Mouse (Mus musculus) liver, embryonic 11.5 days (tissue): ENCODE measurements at regions not wholly inside any gene's neighbourhood (a gene's known extent, or its start where the extent isn't known, plus 50 kb on each side); places are given as distances from the start of the nearest gene placed in this dataset.

Source experiments
- ATAC-seq: fragments of 200-750 bp; cut with Nextera tagmentation; replicated peaks from 2 replicates; pipeline ENCODE4 v1.8.0; 2017; ENCODE audit warnings: moderate number of reproducible peaks, mild to moderate bottlenecking, moderate TSS enrichment, moderate library complexity; ENCODE audit not compliant: low FRiP score
- DNase-seq: peaks from one replicate; pipeline ENCODE4 v3.0.0-alpha.2; 2017; ENCODE audit warnings: low spot score
- H3K27ac ChIP-seq: fragments of 300-500 bp; sonication (generic); 2 replicates; pipeline ENCODE4 v1.5.1; 2014; ENCODE audit warnings: mild to moderate bottlenecking, low read depth, low read length, control low read depth
- H3K27me3 ChIP-seq: fragments of 300-500 bp; sonication (generic); replicated peaks from 2 replicates; pipeline ENCODE4 v1.6.1; 2014; ENCODE audit warnings: low read length, mixed read lengths; ENCODE audit not compliant: control insufficient read depth, insufficient read depth
- H3K36me3 ChIP-seq: fragments of 300-500 bp; sonication (generic); 2 replicates; pipeline ENCODE4 v1.6.1; 2014; ENCODE audit warnings: mild to moderate bottlenecking, low read length, moderate library complexity, mixed read lengths; ENCODE audit not compliant: control insufficient read depth, insufficient read depth
- H3K4me1 ChIP-seq: fragments of 300-500 bp; sonication (generic); replicated peaks from 2 replicates; pipeline ENCODE4 v1.6.1; 2014; ENCODE audit warnings: low read length, mixed read lengths; ENCODE audit not compliant: control insufficient read depth, insufficient read depth
- H3K4me2 ChIP-seq: fragments of 300-500 bp; sonication (generic); 2 replicates; pipeline ENCODE4 v1.6.1; 2014; ENCODE audit warnings: mild to moderate bottlenecking, control low read depth, moderate library complexity
- H3K4me3 ChIP-seq: fragments of 300-500 bp; sonication (generic); 2 replicates; pipeline ENCODE4 v1.5.1; 2014; ENCODE audit warnings: low read depth, low read length, control low read depth
- H3K9ac ChIP-seq: fragments of 300-500 bp; sonication (generic); 2 replicates; pipeline ENCODE4 v1.6.1; 2014; ENCODE audit warnings: low read depth, low read length, control low read depth
- H3K9me3 ChIP-seq: fragments of 300-500 bp; sonication (generic); 2 replicates; pipeline ENCODE4 v1.6.1; 2016; ENCODE audit warnings: low read length, inconsistent platforms, mixed read lengths; ENCODE audit not compliant: control insufficient read depth
- WGBS: fragments of 180-500 bp; shearing (Covaris S2); extraction: QIAGEN DNeasy Blood & Tissue Kit; methylation state at CpG from one replicate; pipeline ENCODE4 v1.1.7; 2014; 5-methylcytosine and 5-hydroxymethylcytosine counted together

DNA sequence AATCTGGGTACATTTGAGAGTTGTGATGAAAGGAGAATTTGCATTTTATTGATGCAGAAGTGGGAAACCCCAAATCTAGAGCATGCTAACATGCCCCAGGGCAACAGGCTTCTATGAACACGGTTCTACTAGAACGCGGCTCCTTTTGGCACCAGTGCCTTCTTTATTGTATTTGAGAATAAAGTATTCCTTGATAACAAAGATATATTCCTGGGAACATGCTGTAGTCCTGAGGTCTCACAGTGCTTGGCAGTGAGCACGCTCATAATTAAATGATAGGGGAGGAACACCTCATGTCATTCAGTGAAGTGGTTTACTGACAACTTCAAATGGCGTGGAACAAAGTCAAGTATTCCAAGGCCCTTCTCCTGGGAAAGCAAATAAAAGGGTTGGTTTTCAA lies 212.1 kb upstream of the Osr1 start:
- 85% methylated on average over 5 of the region's 5 CpGs for WGBS
- no peak for ATAC-seq
- no peak for DNase-seq
- Histone ChIP-seq H3K27me3 (no peaks in the 10 kb centered on the region), H3K9me3 (no peaks in the 10 kb centered on the region), H3K36me3 (no peaks in the 10 kb centered on the region), H3K4me3 (no peak overlapping the region), H3K27ac (no peak overlapping the region), H3K4me1 (no peaks in the 10 kb centered on the region), H3K4me2 (no peak overlapping the region), H3K9ac (no peak overlapping the region)

DNA sequence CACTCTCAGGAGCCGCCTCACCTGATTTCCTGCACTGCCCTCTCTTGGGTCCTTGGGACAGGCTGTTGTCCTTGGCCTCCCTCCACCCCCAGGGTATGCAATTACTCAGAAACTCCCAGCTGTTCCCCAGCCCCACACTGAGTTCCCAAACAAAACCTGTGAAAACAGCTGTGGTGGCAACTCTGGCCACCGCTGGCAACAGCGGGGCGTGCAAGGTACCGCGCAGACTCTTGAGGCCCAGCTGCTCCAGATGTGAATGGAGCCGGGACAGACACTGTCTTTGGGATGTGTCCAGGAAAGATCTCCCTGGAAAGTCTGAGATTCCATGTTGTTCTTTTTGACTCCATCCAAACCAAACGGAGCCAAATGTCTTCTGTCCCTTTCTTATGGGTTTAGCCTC lies 211.0 kb upstream of the Osr1 start:
- Histone ChIP-seq H3K4me3 (no peak overlapping the region), H3K27ac (no peak overlapping the region), H3K36me3 (no peaks in the 10 kb centered on the region), H3K4me1 (no peaks in the 10 kb centered on the region), H3K4me2 (no peak overlapping the region), H3K9ac (no peak overlapping the region), H3K27me3 (no peaks in the 10 kb centered on the region), H3K9me3 (no peaks in the 10 kb centered on the region)
- 39% methylated on average over 8 of the region's 8 CpGs for WGBS
- no peak for DNase-seq
- no peak for ATAC-seq

DNA sequence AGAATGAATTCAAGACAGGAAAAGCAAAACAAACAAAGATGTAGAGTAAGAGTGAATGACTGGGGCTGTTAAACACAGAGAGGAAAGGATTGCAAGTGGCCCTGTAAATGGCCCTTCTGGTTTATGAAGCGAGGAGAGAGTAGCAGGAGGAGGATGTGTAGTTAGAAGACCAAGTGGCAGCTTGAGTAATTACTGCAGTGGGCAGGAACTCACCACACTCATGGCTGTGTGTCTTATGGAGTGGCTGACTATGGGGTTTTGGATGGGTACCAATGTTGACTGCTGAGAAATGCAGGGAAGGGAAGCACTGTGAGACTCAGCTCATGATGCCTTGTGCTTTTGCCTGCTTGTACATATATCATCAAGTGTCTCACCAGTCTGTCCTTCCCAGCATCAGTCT lies 204.0 kb upstream of the Osr1 start:
- H3K4me1 ChIP-seq: no peaks in the 10 kb centered on the region
- DNase-seq: no peak
- 43% methylated on average over 1 of the region's 1 CpGs for WGBS

DNA sequence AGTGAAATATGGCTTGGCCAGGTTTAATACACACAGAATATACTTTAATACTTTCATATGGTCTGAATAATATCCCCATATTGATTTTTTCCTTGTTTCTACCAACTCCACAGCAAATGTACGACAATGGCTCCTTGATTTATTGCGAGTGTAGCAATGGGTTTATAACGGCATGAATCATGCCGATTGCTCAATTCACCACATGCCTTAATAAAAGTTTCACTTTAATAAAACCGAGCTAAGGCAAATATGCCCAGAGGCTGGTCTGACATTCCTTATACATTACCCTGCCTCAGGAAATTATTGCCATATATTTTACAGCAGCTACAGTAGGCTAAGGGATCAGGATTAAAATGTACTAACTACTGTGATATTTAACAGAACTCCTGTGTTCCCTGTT lies 201.2 kb upstream of the Osr1 start:
- no peaks in the 10 kb centered on the region for H3K36me3 ChIP-seq
- 88% methylated on average over 5 of the region's 5 CpGs for WGBS
- no peak overlapping the region for H3K4me2 ChIP-seq
- no peaks in the 10 kb centered on the region for H3K27me3 ChIP-seq
- H3K27ac ChIP-seq: no peak overlapping the region
- H3K9ac ChIP-seq: no peak overlapping the region
- H3K4me1 ChIP-seq: no peaks in the 10 kb centered on the region
- no peaks in the 10 kb centered on the region for H3K9me3 ChIP-seq
- DNase-seq: no peak
- no peak for ATAC-seq
- no peak overlapping the region for H3K4me3 ChIP-seq

More for the DNA sequence above, 204.0 kb upstream of the Osr1 start:
- no peaks in the 10 kb centered on the region for H3K36me3 ChIP-seq
- H3K9me3 ChIP-seq: no peaks in the 10 kb centered on the region
- no peak overlapping the region for H3K9ac ChIP-seq
- no peak for ATAC-seq
- H3K27ac ChIP-seq: no peak overlapping the region
- H3K4me2 ChIP-seq: no peak overlapping the region
- H3K27me3 ChIP-seq: no peaks in the 10 kb centered on the region
- no peak overlapping the region for H3K4me3 ChIP-seq

DNA sequence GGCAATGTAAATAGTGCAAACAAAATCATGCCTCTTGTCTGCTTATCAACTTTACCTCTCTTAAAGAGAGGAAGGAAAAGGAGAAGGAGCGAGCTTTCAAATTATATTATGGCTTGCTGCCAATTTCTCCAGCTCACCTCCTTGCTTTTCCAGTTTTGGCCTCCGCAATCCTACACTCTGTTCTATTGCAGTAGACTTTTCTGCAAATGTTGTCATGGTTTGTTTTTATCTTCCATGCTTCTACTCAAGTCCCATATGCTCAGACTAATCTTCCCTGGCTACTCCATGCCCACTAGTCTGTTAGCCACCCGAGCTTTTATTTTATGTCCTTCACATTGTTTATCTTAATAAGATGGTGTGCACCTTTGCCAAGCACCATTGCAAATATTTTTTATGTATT lies 168.0 kb upstream of the Osr1 start:
- Histone ChIP-seq H3K27ac (no peak overlapping the region), H3K4me3 (no peak overlapping the region), H3K36me3 (no peaks in the 10 kb centered on the region), H3K27me3 (no peaks in the 10 kb centered on the region), H3K4me1 (no peaks in the 10 kb centered on the region), H3K4me2 (no peak overlapping the region), H3K9ac (no peak overlapping the region), H3K9me3 (no peaks in the 10 kb centered on the region)
- no peak for DNase-seq
- no peak for ATAC-seq
- WGBS: 78% methylated on average over 3 of the region's 3 CpGs

DNA sequence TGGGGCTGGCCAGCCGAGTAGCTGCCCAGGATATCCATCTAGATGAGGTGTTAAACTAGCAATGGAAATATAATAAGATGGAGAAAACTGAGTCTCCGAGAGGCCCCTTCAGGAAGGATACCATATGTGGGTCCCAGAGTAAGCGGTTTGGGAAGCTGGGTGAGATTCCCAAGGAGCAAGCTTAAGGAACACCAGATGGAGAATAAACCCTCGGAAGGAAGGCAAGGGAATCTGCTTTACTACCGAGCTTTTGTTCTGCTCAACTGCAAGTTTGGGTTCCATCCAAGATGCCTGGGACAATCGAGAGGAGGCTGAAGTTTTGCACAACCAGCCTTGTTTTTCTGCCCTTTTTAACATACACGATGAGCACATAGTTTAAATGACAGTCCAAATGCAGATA lies 164.9 kb upstream of the Osr1 start:
- Histone ChIP-seq H3K27ac (no peak overlapping the region), H3K27me3 (no peaks in the 10 kb centered on the region), H3K4me1 (no peaks in the 10 kb centered on the region), H3K36me3 (no peaks in the 10 kb centered on the region), H3K9ac (no peak overlapping the region), H3K4me3 (no peak overlapping the region), H3K4me2 (no peak overlapping the region), H3K9me3 (no peaks in the 10 kb centered on the region)
- DNase-seq (no peak), ATAC-seq (no peak)
- 75% methylated on average over 7 of the region's 7 CpGs for WGBS

DNA sequence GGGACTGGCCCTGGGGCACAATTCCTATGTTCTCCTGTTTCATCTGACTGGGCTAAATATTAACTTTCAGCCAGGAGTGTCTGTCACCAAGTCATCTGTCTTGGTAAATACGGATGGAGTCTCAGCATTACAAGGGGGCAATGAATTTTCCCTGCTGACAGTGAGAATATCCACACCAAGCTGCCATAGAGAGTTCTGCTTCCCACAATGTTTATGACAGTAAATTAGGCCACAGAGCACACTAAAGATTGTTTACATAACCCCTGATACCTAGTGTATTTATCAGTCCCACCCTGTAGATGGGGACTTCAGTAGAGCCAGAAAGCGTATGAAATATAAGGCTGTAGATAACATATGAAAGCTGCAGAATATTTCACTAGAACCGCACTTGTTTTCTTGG lies 150.6 kb upstream of the Osr1 start:
- Histone ChIP-seq H3K27ac (no peak overlapping the region), H3K4me3 (no peak overlapping the region), H3K4me2 (no peak overlapping the region), H3K9me3 (no peaks in the 10 kb centered on the region), H3K36me3 (no peaks in the 10 kb centered on the region), H3K9ac (no peak overlapping the region), H3K4me1 (no peaks in the 10 kb centered on the region), H3K27me3 (no peaks in the 10 kb centered on the region)
- 54% methylated on average over 3 of the region's 3 CpGs for WGBS
- ATAC-seq: no peak
- no peak for DNase-seq

DNA sequence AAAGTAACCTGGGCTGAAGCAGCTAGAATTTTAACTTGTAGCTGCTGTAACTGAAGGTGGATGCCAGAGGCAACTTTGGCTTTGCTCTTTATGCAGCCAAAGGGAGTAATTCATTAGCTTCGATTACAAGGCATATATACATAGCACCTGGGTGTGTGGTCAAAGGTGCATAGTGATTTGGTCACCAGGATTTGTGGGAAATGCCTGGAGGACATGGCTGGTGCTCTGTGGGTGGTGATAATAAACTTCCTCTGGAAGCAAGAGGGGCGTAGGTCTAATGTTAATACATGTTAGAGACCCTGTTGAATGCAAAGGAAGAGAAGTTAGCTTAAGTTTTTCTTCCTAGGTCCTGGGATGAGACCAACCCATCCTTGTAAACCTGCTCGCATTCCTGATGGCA lies 139.3 kb upstream of the Osr1 start:
- H3K36me3 ChIP-seq: no peaks in the 10 kb centered on the region
- 72% methylated on average over 3 of the region's 3 CpGs for WGBS
- ATAC-seq: no peak
- no peak overlapping the region for H3K4me3 ChIP-seq
- H3K9ac ChIP-seq: no peak overlapping the region
- no peak overlapping the region for H3K4me2 ChIP-seq
- no peak overlapping the region for H3K27ac ChIP-seq
- DNase-seq: no peak
- no peaks in the 10 kb centered on the region for H3K27me3 ChIP-seq
- H3K9me3 ChIP-seq: no peaks in the 10 kb centered on the region
- no peaks in the 10 kb centered on the region for H3K4me1 ChIP-seq

DNA sequence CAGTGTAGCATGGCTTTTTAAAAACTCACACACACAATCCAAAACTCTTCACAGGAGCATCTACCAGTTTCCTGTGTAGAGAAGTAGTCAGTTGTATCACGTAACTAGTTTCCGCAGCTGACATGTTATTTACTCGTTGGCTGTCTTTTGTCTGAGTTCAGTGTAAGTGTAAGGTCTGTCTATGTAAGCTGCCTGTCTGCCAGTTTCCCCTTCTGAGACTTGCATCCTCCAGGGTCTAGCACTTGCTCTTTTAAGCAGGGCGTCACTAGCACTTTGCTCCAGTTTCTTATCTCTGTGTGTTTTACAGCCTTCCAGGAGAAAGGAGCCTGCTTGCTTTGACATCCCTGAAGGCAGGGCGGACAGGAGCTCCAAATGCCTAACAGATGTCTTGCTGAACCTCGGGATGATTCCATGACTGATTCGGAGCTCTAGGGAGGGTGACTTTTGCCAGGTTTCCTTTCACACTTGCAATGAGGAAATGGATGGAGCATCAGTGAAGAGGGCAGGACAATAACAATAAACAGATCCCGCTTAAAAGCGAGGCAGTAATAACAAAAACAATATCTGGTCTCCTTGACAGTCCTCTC lies 131.2 kb upstream of the Osr1 start:
- no peak for ATAC-seq
- Histone ChIP-seq H3K9me3 (no peaks in the 10 kb centered on the region), H3K4me1 (no peaks in the 10 kb centered on the region), H3K9ac (no peak overlapping the region), H3K4me2 (no peak overlapping the region), H3K27ac (no peak overlapping the region), H3K4me3 (no peak overlapping the region), H3K27me3 (no peaks in the 10 kb centered on the region), H3K36me3 (no peaks in the 10 kb centered on the region)
- 24% methylated on average over 9 of the region's 9 CpGs for WGBS
- no peak for DNase-seq
